Mouse (Mus musculus) kidney, postnatal 0 days (tissue): ENCODE measurements around the gene Plin3. TPM values are rescaled to one million over a fixed set of nuclear protein-coding genes. Genes with fewer than 3 reads are reported as not detected.

Source experiments
- ATAC-seq: fragments of 200-750 bp; cut with Nextera tagmentation; replicated peaks from 2 replicates; pipeline ENCODE4 v1.8.0; 2017; ENCODE audit warnings: low read depth, moderate number of reproducible peaks, moderate TSS enrichment, moderate library complexity; ENCODE audit not compliant: low FRiP score
- DNase-seq: peaks from one replicate; pipeline ENCODE4 v3.0.0-alpha.2; 2016; ENCODE audit warnings: low spot score
- H3K27ac ChIP-seq: fragments of 300-500 bp; sonication (generic); 2 replicates; pipeline ENCODE4 v1.5.1; 2014; ENCODE audit warnings: mild to moderate bottlenecking
- H3K27me3 ChIP-seq: fragments of 300-500 bp; sonication (generic); 2 replicates; pipeline ENCODE4 v1.6.1; 2014; ENCODE audit warnings: low read length, mixed read lengths; ENCODE audit not compliant: insufficient read depth
- H3K36me3 ChIP-seq: fragments of 300-500 bp; sonication (generic); 2 replicates; pipeline ENCODE4 v1.6.1; 2014; ENCODE audit warnings: low read length, mixed read lengths; ENCODE audit not compliant: insufficient read depth
- H3K4me1 ChIP-seq: fragments of 300-500 bp; sonication (generic); replicated peaks from 2 replicates; pipeline ENCODE4 v1.6.1; 2014; ENCODE audit warnings: antibody characterized with exemption, low read length, mixed read lengths; ENCODE audit not compliant: insufficient read depth
- H3K4me2 ChIP-seq: fragments of 300-500 bp; sonication (generic); 2 replicates; pipeline ENCODE4 v1.6.1; 2014; ENCODE audit warnings: mild to moderate bottlenecking, low read length, moderate library complexity, mixed read lengths
- H3K4me3 ChIP-seq: fragments of 300-500 bp; sonication (generic); replicated peaks from 2 replicates; pipeline ENCODE4 v1.5.1; 2014; ENCODE audit warnings: low read depth, low read length
- H3K9ac ChIP-seq: fragments of 300-500 bp; sonication (generic); 2 replicates; pipeline ENCODE4 v1.6.1; 2014; ENCODE audit warnings: low read depth, low read length
- H3K9me3 ChIP-seq: fragments of 300-500 bp; sonication (generic); replicated peaks from 2 replicates; pipeline ENCODE4 v1.6.1; 2016; ENCODE audit warnings: low read length, inconsistent platforms, mixed read lengths
- CTCF ChIP-seq: IDR thresholded peaks from 2 replicates; pipeline ENCODE4 v1.5.1; 2016; ENCODE audit warnings: antibody characterized with exemption, low read depth, mild to moderate bottlenecking, moderate library complexity
- WGBS: fragments of 180-500 bp; shearing (Covaris S2); extraction: QIAGEN DNeasy Blood & Tissue Kit; methylation state at CpG from one replicate; pipeline ENCODE4 v1.1.7; 2014; 5-methylcytosine and 5-hydroxymethylcytosine counted together
- polyA plus RNA-seq: library from polyadenylated mRNA; unstranded; fragments of >200 nt; fragmentation: Nextera tagmentation; extraction: Ambion mirVana; gene quantifications from 2 replicates; pipeline ENCODE4 v1.2.1, GENCODE M21; 2015

The Plin3 gene
- polyA plus RNA-seq, 1 experiment from 2014 or later: 69.6 TPM

- H3K9me3 ChIP-seq: no peaks in the 10 kb centered on the region
- no peaks in the 10 kb centered on the region for H3K27me3 ChIP-seq
- TF ChIP-seq CTCF: no peak
- no peak overlapping the region for H3K4me2 ChIP-seq
- no peaks in the 10 kb centered on the region for H3K36me3 ChIP-seq
- H3K9ac ChIP-seq: no peak overlapping the region
- no peak overlapping the region for H3K27ac ChIP-seq
- H3K4me1 ChIP-seq: peaks cover 16% of the 10 kb centered on the region
- no peak for ATAC-seq
- H3K4me3 ChIP-seq: no peak overlapping the region
- no peak for DNase-seq
Observed at GRCm38 (mm10) chr17:56331256-56331655, 38.6 kb upstream of the Plin3 start.

DNA sequence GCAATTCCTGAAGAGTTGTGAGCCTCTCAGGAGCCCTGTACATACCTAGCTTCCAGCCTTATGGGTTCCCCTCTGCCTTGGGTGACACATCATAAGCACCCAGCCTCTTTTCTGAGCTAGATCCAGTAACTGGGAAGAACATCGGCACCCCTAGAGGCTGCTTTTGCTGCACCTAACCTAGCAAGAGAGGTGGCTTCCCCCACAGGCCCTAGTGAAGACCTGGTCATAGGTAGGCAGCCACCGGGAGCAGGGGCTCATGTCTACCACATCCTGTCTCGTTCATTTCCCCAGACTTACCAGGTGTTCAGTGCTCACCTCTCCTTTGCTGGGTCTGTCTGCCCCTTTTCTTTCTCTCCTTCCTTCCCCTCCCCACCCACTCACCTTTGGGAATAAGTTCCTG lies 37.7 kb upstream of the Plin3 start:
- no peak overlapping the region for H3K4me3 ChIP-seq
- peaks cover 16% of the 10 kb centered on the region for H3K4me1 ChIP-seq
- H3K27me3 ChIP-seq: no peaks in the 10 kb centered on the region
- H3K9me3 ChIP-seq: no peaks in the 10 kb centered on the region
- 57% methylated on average over 3 of the region's 3 CpGs for WGBS
- DNase-seq: no peak
- no peak overlapping the region for H3K4me2 ChIP-seq
- peak; percentile 17; the same call in 1 of the 2 replicates for TF ChIP-seq CTCF
- no peak overlapping the region for H3K27ac ChIP-seq
- no peaks in the 10 kb centered on the region for H3K36me3 ChIP-seq
- no peak for ATAC-seq
- no peak overlapping the region for H3K9ac ChIP-seq

GRCm38 (mm10) chr17:56329267-56329666 lies 36.6 kb upstream of the Plin3 start:
- no peak for DNase-seq
- no peaks in the 10 kb centered on the region for H3K9me3 ChIP-seq
- H3K36me3 ChIP-seq: no peaks in the 10 kb centered on the region
- H3K4me1 ChIP-seq: peaks cover 16% of the 10 kb centered on the region
- no peak overlapping the region for H3K4me3 ChIP-seq
- H3K9ac ChIP-seq: no peak overlapping the region
- no peak overlapping the region for H3K4me2 ChIP-seq
- no peak overlapping the region for H3K27ac ChIP-seq
- ATAC-seq: no peak
- no peak for TF ChIP-seq CTCF
- H3K27me3 ChIP-seq: no peaks in the 10 kb centered on the region

DNA sequence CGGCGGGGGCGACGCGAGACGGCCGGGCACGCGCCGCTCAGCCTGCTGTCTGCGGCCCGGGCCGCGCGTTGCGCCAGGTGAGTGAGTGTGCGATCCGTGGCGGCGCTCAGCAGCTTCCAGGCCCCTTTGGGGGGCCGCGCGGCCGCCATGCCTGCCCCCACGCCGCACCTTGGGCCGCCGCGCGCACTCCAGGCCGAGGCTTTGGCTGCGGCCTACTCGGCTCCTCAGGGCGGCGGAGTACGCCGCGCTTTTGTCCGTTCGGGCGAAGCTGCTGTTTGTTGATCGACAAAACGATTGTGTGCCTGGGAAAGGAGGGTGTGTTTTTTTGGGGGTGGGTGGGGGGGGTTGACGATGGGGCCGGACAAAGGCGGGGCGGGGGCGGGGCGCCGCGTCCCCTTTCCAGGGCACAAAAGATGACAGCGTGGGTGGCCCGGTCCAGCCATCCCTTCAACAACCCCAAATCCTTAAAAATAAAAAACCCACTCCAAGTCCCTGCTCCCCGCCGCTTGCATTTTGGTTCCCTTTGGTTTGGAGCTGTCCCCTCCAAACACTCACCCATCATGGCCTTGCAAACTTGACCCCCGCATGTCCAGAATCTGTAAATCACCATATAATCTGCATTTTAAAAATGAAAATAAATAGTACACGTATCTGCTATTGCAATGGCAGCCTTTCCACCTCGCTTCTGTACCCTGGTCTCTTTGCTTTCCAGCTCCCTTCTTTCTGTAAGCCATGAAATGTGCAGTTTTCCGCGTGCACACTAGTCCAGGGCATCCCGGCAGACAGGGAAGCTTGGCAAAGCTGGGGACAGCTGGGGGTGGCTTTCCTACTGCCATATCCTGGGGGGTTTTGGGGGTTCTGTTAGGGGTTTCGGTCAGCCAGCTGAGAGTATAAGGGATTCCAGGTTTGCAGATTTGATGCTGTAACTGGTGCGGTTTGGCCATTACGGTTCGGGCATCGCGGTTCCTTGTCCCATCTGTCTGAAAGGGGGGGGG lies 33.8 kb upstream of the Plin3 start:
- ATAC-seq (peak; percentile 30), DNase-seq (peak; percentile 52)
- under 1% methylated on average over 55 of the region's 67 CpGs for WGBS
- H3K36me3 ChIP-seq: 0 out of 2 replicates have a peak, but pooled peaks cover 2% of the 10 kb centered on the region
- H3K4me3 ChIP-seq: peak overlapping the region; percentile 75
- peak overlapping the region; percentile 92 for H3K9ac ChIP-seq
- H3K4me2 ChIP-seq: peak overlapping the region; percentile 95
- peak overlapping the region; percentile 97 for H3K27ac ChIP-seq
- no peak for TF ChIP-seq CTCF
- H3K4me1 ChIP-seq: peaks cover 16% of the 10 kb centered on the region
- H3K27me3 ChIP-seq: no peaks in the 10 kb centered on the region
- H3K9me3 ChIP-seq: no peaks in the 10 kb centered on the region

DNA sequence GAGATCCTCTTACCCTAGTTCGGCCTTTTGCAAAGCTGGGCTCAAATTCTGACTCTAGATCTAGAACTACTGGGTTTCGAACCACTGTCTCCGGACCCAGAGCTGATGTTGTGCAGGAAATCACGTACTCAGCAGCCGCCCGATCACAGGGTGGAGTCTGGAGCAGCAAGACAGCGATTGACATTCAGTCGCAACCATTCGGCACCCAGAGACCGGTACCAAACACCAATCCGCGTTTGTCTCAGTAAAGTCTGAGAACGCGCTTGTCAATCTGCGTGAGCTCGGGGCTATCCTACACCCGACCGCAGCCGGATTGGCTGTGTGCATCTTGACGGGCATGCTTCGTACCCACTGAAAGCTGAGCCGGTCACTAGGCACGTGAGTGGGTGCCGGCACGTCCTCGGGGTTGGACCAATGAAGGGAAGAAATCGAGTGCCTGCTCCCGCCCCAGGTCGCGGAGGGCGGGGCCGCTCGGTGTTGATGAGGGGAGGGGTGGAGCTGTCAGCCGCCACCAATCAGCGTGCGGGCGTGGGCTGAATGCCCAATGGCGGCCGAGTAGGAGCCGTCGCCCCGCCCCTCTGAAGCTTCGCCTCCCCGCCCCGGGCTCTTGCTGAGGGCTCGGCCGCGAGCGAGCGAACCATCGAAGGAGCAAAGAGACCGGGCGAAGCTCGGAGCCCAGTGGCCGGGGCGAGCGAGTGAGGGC lies 32.9 kb upstream of the Plin3 start, which contains the start of gene Kdm4b:
Gene Kdm4b, plus strand, starts transcription at position 613 of the 703 bp plus-strand sequence.
- H3K27me3 ChIP-seq: no peaks in the 10 kb centered on the region
- H3K36me3 ChIP-seq: 0 out of 2 replicates have a peak, but pooled peaks cover 2% of the 10 kb centered on the region
- under 1% methylated on average over 54 of the region's 57 CpGs for WGBS
- H3K4me2 ChIP-seq: peak within 1 kb of the TSS; percentile 95
- peak within 1 kb of the TSS; percentile 75 for H3K4me3 ChIP-seq
- no peak for TF ChIP-seq CTCF
- H3K9ac ChIP-seq: peak within 1 kb of the TSS; percentile 92
- H3K4me1 ChIP-seq: peaks cover 16% of the 10 kb centered on the region
- no peaks in the 10 kb centered on the region for H3K9me3 ChIP-seq
- DNase-seq: peak; percentile 100
- H3K27ac ChIP-seq: peak within 1 kb of the TSS; percentile 97
- peak; percentile 99 for ATAC-seq

DNA sequence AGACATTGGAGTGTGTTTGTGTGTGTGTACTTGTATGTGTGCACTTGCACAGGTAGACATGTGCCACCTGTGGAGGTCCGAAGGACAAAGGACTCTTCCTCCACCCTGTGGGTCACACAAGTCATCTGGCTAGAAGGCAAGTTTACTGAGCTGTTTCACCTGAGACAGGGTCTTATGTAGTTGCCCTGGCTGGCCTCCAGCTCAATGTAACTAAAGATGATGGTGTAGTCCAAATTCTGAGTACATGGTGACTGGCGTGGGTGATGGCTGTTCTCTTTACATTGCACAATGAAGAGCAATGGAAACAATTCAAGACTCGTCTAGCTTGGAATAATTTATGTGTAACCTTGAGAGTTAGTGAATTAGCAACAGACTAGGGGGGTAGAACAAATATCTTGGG lies 31.7 kb upstream of the Plin3 start:
- TF ChIP-seq CTCF: no peak
- Histone ChIP-seq H3K9me3 (no peaks in the 10 kb centered on the region), H3K4me2 (no peak overlapping the region), H3K9ac (no peak overlapping the region), H3K27ac (0 out of 2 replicates have a peak overlapping the region, but pooled peaks have one; percentile 36), H3K36me3 (0 out of 2 replicates have a peak, but pooled peaks cover 11% of the 10 kb centered on the region), H3K27me3 (no peaks in the 10 kb centered on the region), H3K4me3 (no peak overlapping the region), H3K4me1 (peaks cover 16% of the 10 kb centered on the region)
- DNase-seq (no peak), ATAC-seq (no peak)
- 47% methylated on average over 3 of the region's 3 CpGs for WGBS
